Mouse (Mus musculus): ENCODE measurements around the gene Ifna4. TPM values are rescaled to one million over a fixed set of nuclear protein-coding genes. Genes with fewer than 3 reads are reported as not detected.

Gene Ifna4
- not detected in 2 replicates for polyA plus RNA-seq (2015; fragmentation: Nextera tagmentation; extraction: Ambion mirVana)

DNA sequence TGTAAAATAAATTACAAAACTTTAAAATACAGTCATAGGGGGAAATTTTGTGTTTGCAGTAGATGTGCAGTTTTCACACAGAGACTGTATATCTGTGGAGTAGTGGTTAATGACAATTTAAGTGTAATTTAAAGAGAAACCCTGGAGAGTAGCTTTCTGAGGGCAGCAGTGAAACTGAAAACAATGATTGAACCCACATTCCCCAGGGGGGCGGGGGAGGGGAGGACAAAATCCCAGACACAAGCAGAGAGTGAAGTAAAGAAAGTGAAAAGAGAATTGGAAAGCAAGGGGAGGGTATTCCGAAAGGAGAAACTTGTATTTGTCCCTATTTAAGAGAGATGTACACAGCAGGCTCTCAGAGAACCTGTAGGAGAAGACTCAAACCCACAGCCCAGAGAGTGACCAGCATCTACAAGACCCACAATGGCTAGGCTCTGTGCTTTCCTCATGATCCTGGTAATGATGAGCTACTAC is at the start of gene Ifna4:
Ifna4 (plus strand) TSS at position 424 of the 474 bp plus-strand sequence.

GRCm38 (mm10) chr4:88793936-88794675 is 47.6 kb upstream of the Ifna4 start, which contains the start of gene Gm13275:
Gene Gm13275, plus strand, starts transcription at chr4:88794487.

GRCm38 (mm10) chr4:88797097-88797496 is 44.6 kb upstream of the Ifna4 start, which contains the start of gene Gm13279:
Gene Gm13279, plus strand, starts transcription at chr4:88797397.

DNA sequence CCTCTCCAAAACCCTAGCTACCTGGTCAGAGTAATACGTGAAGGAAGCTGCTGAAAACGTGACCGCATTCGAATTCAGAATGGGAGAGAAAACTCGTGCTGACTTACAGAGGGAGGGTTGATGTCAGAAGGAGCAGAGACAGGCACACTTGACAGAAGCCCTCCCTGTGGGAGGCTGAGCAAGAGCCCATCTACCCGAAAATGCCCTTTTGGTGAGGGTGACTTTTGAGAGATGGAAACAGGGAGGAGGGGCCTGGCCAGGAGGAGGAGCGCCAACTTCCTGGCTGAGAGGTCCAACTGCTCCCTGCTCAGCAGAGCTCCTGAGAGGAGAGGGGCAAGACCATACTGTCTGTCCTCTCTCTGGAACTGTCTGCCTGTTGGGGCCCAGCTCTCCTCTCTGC is 42.3 kb upstream of the Ifna4 start, which contains the start of gene Gm13285:
Gm13285 (plus strand) TSS at position 301 of the 400 bp plus-strand sequence.

DNA sequence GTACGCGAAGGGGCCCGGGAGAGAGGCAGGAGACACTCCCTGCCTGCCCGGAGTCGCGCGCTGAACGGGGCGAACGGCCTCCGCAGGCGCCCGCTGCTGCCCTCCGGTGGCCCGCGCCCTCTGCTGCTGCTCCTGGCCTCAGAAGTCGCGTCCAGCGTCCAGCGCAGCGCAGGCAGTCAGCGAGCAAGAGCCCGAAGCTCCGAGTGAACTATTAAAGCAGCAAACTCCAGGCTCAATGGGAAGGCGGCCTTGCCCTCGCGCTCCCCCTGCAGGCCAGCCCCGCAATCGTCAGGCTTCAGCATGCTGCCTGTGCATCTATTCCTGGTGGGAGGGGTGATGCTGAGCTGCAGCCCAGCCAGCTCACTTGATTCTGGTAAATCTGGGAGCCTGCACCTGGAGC is 38.7 kb upstream of the Ifna4 start, which contains the start of gene Gm13287:
Gm13287 (plus strand) TSS at position 301 of the 400 bp plus-strand sequence.

DNA sequence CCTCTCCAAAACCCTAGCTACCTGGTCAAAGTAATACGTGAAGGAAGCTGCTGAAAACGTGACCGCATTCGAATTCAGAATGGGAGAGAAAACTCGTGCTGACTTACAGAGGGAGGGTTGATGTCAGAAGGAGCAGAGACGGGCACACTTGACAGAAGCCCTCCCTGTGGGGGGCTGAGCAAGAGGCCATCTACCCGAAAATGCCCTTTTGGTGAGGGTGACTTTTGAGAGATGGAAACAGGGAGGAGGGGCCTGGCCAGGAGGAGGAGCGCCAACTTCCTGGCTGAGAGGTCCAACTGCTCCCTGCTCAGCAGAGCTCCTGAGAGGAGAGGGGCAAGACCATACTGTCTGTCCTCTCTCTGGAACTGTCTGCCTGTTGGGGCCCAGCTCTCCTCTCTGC is 36.4 kb upstream of the Ifna4 start, which contains the start of gene Gm13288:
Gm13288 (plus strand) TSS at position 301 of the 400 bp plus-strand sequence.

GRCm38 (mm10) chr4:88815928-88816327 is 25.7 kb upstream of the Ifna4 start, which contains the start of gene Ifna7:
Gene Ifna7, plus strand, starts transcription at chr4:88816228.

DNA sequence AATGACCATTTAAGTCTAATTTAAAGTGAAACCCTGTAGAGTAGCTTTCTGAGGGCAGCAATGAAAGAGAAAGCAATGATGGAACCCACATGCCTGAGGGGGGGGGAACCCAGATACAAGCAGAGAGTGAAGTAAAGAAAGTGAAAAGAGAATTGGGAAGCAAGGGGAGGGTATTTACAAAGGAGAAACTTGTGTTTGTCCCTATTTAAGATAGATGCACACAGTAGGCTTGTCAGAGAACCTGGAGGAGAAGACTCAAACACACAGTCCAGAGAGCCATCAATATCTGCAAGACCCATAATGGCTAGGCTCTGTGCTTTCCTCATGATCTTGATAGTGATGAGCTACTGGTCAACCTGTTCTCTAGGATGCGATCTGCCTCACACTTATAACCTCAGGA is 22.0 kb upstream of the Ifna4 start, which contains the start of gene Ifna11:
Ifna11 (plus strand) TSS at position 301 of the 400 bp plus-strand sequence.

GRCm38 (mm10) chr4:88827116-88827515 is 14.5 kb upstream of the Ifna4 start, which contains the start of gene Ifna6:
Gene Ifna6, plus strand, starts transcription at chr4:88827416.

GRCm38 (mm10) chr4:88835225-88835624 is 6.4 kb upstream of the Ifna4 start, which contains the start of gene Ifna5:
Gene Ifna5, plus strand, starts transcription at chr4:88835525.

DNA sequence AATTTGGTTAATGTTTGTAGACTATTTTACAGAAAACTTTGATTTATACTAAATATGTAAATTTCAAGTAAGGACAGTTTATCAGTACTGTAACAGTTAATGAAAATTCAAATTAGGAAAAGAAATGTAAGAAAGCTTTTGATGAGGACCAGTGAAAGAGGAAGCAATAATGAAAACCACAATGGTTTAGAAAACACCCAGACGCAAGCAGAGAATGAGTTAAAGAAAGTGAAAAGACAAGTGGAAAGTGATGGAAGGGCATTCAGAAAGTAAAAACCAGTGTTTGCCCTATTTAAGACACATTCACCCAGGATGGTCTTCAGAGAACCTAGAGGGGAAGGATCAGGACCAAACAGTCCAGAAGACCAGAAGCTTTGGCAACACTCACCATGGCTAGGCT is 8.0 kb downstream of the Ifna4 start, which contains the start of gene Ifna1:
Ifna1 (plus strand) TSS at position 390 of the 400 bp plus-strand sequence.

DNA sequence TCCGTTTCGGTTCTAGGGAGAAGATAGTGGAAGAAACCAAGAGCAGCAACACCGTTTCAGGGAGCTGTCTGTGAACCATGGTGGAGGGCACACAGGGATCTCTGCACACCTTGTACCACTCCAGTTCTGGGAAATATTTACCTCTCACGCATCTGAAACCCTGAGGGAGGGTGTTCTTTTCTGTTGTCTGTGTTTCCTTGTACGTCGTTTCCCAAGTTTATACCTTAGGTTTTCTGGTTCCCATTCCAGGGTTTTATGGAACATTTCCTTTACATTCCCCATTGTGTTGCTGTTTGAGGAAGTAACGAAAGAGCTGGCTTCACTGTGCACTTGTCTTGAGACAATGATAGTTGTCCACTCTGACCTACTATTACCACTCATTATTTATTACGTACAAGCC is 38.4 kb downstream of the Ifna4 start, which contains the start of gene Ifne:
Ifne (minus strand) TSS at position 101 of the 400 bp plus-strand sequence.

Other genes with a start within 250 kb of the Ifna4 start
- not detected in 2 replicates for gene Ifna9, start 249.5 kb upstream of the Ifna4 start, polyA plus RNA-seq (2015; fragmentation: Nextera tagmentation; extraction: Ambion mirVana)
- gene Ifna12, start 238.5 kb upstream of the Ifna4 start, polyA plus RNA-seq (2015; fragmentation: Nextera tagmentation; extraction: Ambion mirVana) = not detected in 2 replicates
- gene C87499, start 207.4 kb upstream of the Ifna4 start, polyA plus RNA-seq (2015; fragmentation: Nextera tagmentation; extraction: Ambion mirVana) = not detected in 2 replicates
- not detected in 2 replicates for gene Ifna13, start 197.4 kb upstream of the Ifna4 start, polyA plus RNA-seq (2015; fragmentation: Nextera tagmentation; extraction: Ambion mirVana)
- not detected in 2 replicates for gene Ifna16, start 164.9 kb upstream of the Ifna4 start, polyA plus RNA-seq (2015; fragmentation: Nextera tagmentation; extraction: Ambion mirVana)
- gene Ifna2, start 157.9 kb upstream of the Ifna4 start, polyA plus RNA-seq (2015; fragmentation: Nextera tagmentation; extraction: Ambion mirVana) = not detected in 2 replicates
- not detected in 2 replicates for gene Ifnab, start 150.5 kb upstream of the Ifna4 start, polyA plus RNA-seq (2015; fragmentation: Nextera tagmentation; extraction: Ambion mirVana)
- 0.13 and 0.36 TPM in 2 replicates for gene Gm26566, start 120.1 kb upstream of the Ifna4 start, polyA plus RNA-seq (2015; fragmentation: Nextera tagmentation; extraction: Ambion mirVana)
- 48.9 and 52.6 TPM in 2 replicates for gene Klhl9, start 119.4 kb upstream of the Ifna4 start, polyA plus RNA-seq (2015; fragmentation: Nextera tagmentation; extraction: Ambion mirVana)
- not detected in 2 replicates for gene Gm13271, start 87.0 kb upstream of the Ifna4 start, polyA plus RNA-seq (2015; fragmentation: Nextera tagmentation; extraction: Ambion mirVana)
- 0.15 and 0.18 TPM in 2 replicates for gene Gm13283, start 81.7 kb upstream of the Ifna4 start, polyA plus RNA-seq (2015; fragmentation: Nextera tagmentation; extraction: Ambion mirVana)
- gene Gm13290, start 68.0 kb upstream of the Ifna4 start, polyA plus RNA-seq (2015; fragmentation: Nextera tagmentation; extraction: Ambion mirVana) = 0.15 TPM in 1 of 2 replicates, not detected in the other
- not detected in 2 replicates for gene Gm13289, start 64.9 kb upstream of the Ifna4 start, polyA plus RNA-seq (2015; fragmentation: Nextera tagmentation; extraction: Ambion mirVana)
- not detected in 2 replicates for gene Gm13272, start 62.0 kb upstream of the Ifna4 start, polyA plus RNA-seq (2015; fragmentation: Nextera tagmentation; extraction: Ambion mirVana)
- 0.26 and 0.27 TPM in 2 replicates for gene Ifnz, start 59.7 kb upstream of the Ifna4 start, polyA plus RNA-seq (2015; fragmentation: Nextera tagmentation; extraction: Ambion mirVana)
- gene Gm13276, start 56.2 kb upstream of the Ifna4 start, polyA plus RNA-seq (2015; fragmentation: Nextera tagmentation; extraction: Ambion mirVana) = not detected in 2 replicates
- not detected in 2 replicates for gene Gm13277, start 53.2 kb upstream of the Ifna4 start, polyA plus RNA-seq (2015; fragmentation: Nextera tagmentation; extraction: Ambion mirVana)
- gene Gm13278, start 50.3 kb upstream of the Ifna4 start, polyA plus RNA-seq (2015; fragmentation: Nextera tagmentation; extraction: Ambion mirVana) = not detected in 2 replicates
- not detected in 2 replicates for gene Gm13275, start 47.4 kb upstream of the Ifna4 start, polyA plus RNA-seq (2015; fragmentation: Nextera tagmentation; extraction: Ambion mirVana)
- gene Gm13279, start 44.5 kb upstream of the Ifna4 start, polyA plus RNA-seq (2015; fragmentation: Nextera tagmentation; extraction: Ambion mirVana) = not detected in 2 replicates
- gene Gm13285, start 42.2 kb upstream of the Ifna4 start, polyA plus RNA-seq (2015; fragmentation: Nextera tagmentation; extraction: Ambion mirVana) = 0.47 and 1.0 TPM in 2 replicates
- gene Gm13287, start 38.6 kb upstream of the Ifna4 start, polyA plus RNA-seq (2015; fragmentation: Nextera tagmentation; extraction: Ambion mirVana) = not detected in 2 replicates
- gene Gm13288, start 36.3 kb upstream of the Ifna4 start, polyA plus RNA-seq (2015; fragmentation: Nextera tagmentation; extraction: Ambion mirVana) = 0.10 TPM in 1 of 2 replicates, not detected in the other
- gene Ifna7, start 25.6 kb upstream of the Ifna4 start, polyA plus RNA-seq (2015; fragmentation: Nextera tagmentation; extraction: Ambion mirVana) = not detected in 2 replicates
- gene Ifna11, start 21.9 kb upstream of the Ifna4 start, polyA plus RNA-seq (2015; fragmentation: Nextera tagmentation; extraction: Ambion mirVana) = not detected in 2 replicates
- not detected in 2 replicates for gene Ifna6, start 14.4 kb upstream of the Ifna4 start, polyA plus RNA-seq (2015; fragmentation: Nextera tagmentation; extraction: Ambion mirVana)
- gene Ifna5, start 6.3 kb upstream of the Ifna4 start, polyA plus RNA-seq (2015; fragmentation: Nextera tagmentation; extraction: Ambion mirVana) = not detected in 2 replicates
- gene Ifna1, start 8.2 kb downstream of the Ifna4 start, polyA plus RNA-seq (2015; fragmentation: Nextera tagmentation; extraction: Ambion mirVana) = not detected in 2 replicates
- not detected in 2 replicates for gene Ifne, start 38.3 kb downstream of the Ifna4 start, polyA plus RNA-seq (2015; fragmentation: Nextera tagmentation; extraction: Ambion mirVana)

Measured in skeletal muscle tissue, postnatal 0 days (tissue).